Mouse (Mus musculus) spleen, adult 2 months (tissue): ENCODE results near the gene Pdik1l.

Experiments
- CTCF ChIP-seq: fragments of 200-500 bp; IDR thresholded peaks from 2 replicates; pipeline ENCODE4 v1.5.1; 2011; ENCODE audit warnings: mild to moderate bottlenecking, inconsistent platforms; ENCODE audit not compliant: insufficient read depth, insufficient read length, insufficient replicate concordance; ENCODE audit errors: extremely low read depth
- POLR2A ChIP-seq: fragments of 200-500 bp; IDR thresholded peaks from 2 replicates; pipeline ENCODE4 v1.6.1; 2011; ENCODE audit warnings: low read depth, low read length, inconsistent platforms

DNA sequence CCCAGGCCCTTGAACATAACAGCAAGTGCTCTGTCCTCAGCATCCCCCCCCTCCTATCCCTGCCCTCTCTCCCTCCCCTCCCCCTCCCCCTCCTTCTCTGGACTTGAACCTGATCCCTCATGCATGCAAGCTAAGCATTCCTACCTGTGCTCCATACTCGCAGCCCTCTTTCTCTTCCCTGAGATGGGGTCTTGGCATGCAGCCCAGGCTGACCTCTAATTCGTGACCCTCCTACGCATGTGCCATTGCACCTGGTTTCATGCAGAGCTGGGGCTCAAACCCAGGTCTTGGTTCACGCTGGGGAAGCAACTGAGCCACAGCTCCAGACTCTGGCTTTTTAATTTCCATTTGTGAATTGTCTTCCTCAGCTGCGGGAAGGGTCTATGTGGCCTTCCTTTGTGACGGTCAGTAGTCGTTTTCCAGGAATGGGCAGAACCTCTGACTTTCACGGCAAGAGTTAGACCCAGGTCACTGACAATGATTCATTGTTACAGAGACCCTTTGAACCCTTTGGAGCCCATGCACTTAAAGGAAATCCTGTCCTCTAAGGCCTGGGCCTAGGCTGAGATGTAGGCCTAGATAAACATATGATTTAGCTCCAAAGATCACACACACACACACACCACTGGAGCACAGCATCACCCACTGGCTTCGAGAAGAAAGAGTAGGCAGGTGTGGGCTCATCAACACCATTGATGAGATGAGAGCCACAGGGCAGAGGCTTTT, 21.7 kb downstream of the Pdik1l start:
- no peak for TF ChIP-seq CTCF
- no peak for TF ChIP-seq POLR2A
